Mouse (Mus musculus): ENCODE measurements around the gene Csrnp2.

Gene Csrnp2

GRCm38 (mm10) chr15:100433234-100433633 lies 62.1 kb downstream of the Csrnp2 start:
- DNase-seq (ENCODE audit: low read depth, low spot score): no peak

GRCm38 (mm10) chr15:100429959-100430565 lies 65.2 kb downstream of the Csrnp2 start:
- DNase-seq (ENCODE audit: low read depth, low spot score): no peak

All from mesoderm, embryonic 11.5 days (tissue).